Mouse (Mus musculus) MEL (cell line): ENCODE data around the gene 1700069L16Rik. TPM values are rescaled to one million over a fixed set of nuclear protein-coding genes. Genes with fewer than 3 reads are reported as not detected.

ENCODE experiments used
- DNase-seq: peaks from one replicate; pipeline ENCODE4 v3.0.0; 2011; ENCODE audit warnings: low read depth, low spot score
- H3K27ac ChIP-seq: 2 replicates; pipeline ENCODE4 v1.5.1; 2012; ENCODE audit warnings: low read depth, mild to moderate bottlenecking, control low read depth, low read length, moderate library complexity; ENCODE audit not compliant: control insufficient read depth
- H3K27me3 ChIP-seq, 2 experiments: fragments of 150-350 bp in 1 of 2; sonication (generic) in 1 of 2; 2 replicates each; pipeline ENCODE4 v1.6.1; 2012; ENCODE audit warnings: low read length in 2 of 2, mild to moderate bottlenecking in 2 of 2, improper control_type of control experiment in 1 of 2, moderate library complexity in 1 of 2; ENCODE audit not compliant: insufficient read depth in 2 of 2, control insufficient read depth in 1 of 2
- H3K36me3 ChIP-seq, 2 experiments: 2 replicates each; pipeline ENCODE4 v1.6.1; 2012 to 2014; ENCODE audit warnings: low read length in 2 of 2, improper control_type of control experiment in 1 of 2, inconsistent platforms in 1 of 2, mild to moderate bottlenecking in 1 of 2; ENCODE audit not compliant: insufficient read depth in 2 of 2, control insufficient read depth in 1 of 2
- H3K4me1 ChIP-seq, 2 experiments: fragments of 150-350 bp in 1 of 2; sonication (generic) in 1 of 2; 2 replicates each; pipeline ENCODE4 v1.6.1; 2012; ENCODE audit warnings: low read length in 2 of 2, improper control_type of control experiment in 1 of 2, mild to moderate bottlenecking in 1 of 2; ENCODE audit not compliant: insufficient read depth in 2 of 2, control insufficient read depth in 1 of 2
- H3K4me3 ChIP-seq, 2 experiments: fragments of 150-350 bp in 1 of 2; sonication (generic) in 1 of 2; 2 replicates each; pipeline ENCODE4 v1.5.1; 2012; ENCODE audit warnings: low read depth in 2 of 2, low read length in 2 of 2, mild to moderate bottlenecking in 2 of 2, moderate library complexity in 2 of 2, control low read depth in 1 of 2, improper control_type of control experiment in 1 of 2; ENCODE audit not compliant: control insufficient read depth in 1 of 2, insufficient read depth in 1 of 2
- H3K79me2 ChIP-seq: 2 replicates; pipeline ENCODE4 v1.6.1; 2012; ENCODE audit warnings: mild to moderate bottlenecking, low read length, moderate library complexity; ENCODE audit not compliant: control insufficient read depth, poor library complexity, insufficient read depth
- H3K9ac ChIP-seq: 2 replicates; pipeline ENCODE4 v1.6.1; 2012; ENCODE audit warnings: low read depth, mild to moderate bottlenecking, control low read depth, low read length, moderate library complexity; ENCODE audit not compliant: control insufficient read depth, poor library complexity, severe bottlenecking
- H3K9me3 ChIP-seq: fragments of 150-350 bp; sonication (generic); replicated peaks from 2 replicates; pipeline ENCODE4 v1.6.1; 2012; ENCODE audit warnings: mild to moderate bottlenecking, low read length, improper control_type of control experiment, moderate library complexity; ENCODE audit not compliant: insufficient read depth
- BHLHE40 ChIP-seq: IDR thresholded peaks from 2 replicates; pipeline ENCODE4 v1.6.1; 2012; ENCODE audit warnings: low read depth, mild to moderate bottlenecking, inconsistent platforms, low read length, improper control_type of control experiment, borderline replicate concordance
- CTCF ChIP-seq, 3 experiments: IDR thresholded peaks in 2 of 3; conservative IDR thresholded peaks in 1 of 3; 2 replicates each; pipeline ENCODE4 v1.5.1; 2011 to 2012; ENCODE audit warnings: low read length in 3 of 3, low read depth in 2 of 3, mild to moderate bottlenecking in 2 of 3, improper control_type of control experiment in 1 of 3, inconsistent platforms in 1 of 3, mixed read lengths in 1 of 3, moderate library complexity in 1 of 3; ENCODE audit not compliant: control insufficient read depth in 1 of 3, insufficient read depth in 1 of 3, poor library complexity in 1 of 3, severe bottlenecking in 1 of 3
- EP300 ChIP-seq, 2 experiments: IDR thresholded peaks; 2 replicates each; pipeline ENCODE4 v1.6.1; 2011; ENCODE audit warnings: improper control_type of control experiment in 2 of 2, low read length in 2 of 2, low read depth in 1 of 2, mild to moderate bottlenecking in 1 of 2
- ETS1 ChIP-seq: IDR thresholded peaks from 2 replicates; pipeline ENCODE4 v1.6.1; 2012; ENCODE audit warnings: low read depth, mild to moderate bottlenecking, inconsistent platforms, low read length, improper control_type of control experiment, moderate library complexity
- JUND ChIP-seq: IDR thresholded peaks from 2 replicates; pipeline ENCODE4 v1.6.1; 2011; ENCODE audit warnings: low read depth, mild to moderate bottlenecking, improper control_type of control experiment, low read length
- MAZ ChIP-seq: IDR thresholded peaks from 2 replicates; pipeline ENCODE4 v1.6.1; 2012; ENCODE audit warnings: low read depth, mild to moderate bottlenecking, inconsistent platforms, low read length, improper control_type of control experiment
- MEF2A ChIP-seq: IDR thresholded peaks from 2 replicates; pipeline ENCODE4 v1.6.1; 2014; ENCODE audit warnings: low read depth, mild to moderate bottlenecking, inconsistent platforms, low read length, improper control_type of control experiment; ENCODE audit not compliant: poor library complexity, insufficient replicate concordance, severe bottlenecking; ENCODE audit errors: extremely low read depth
- MXI1 ChIP-seq: IDR thresholded peaks from 2 replicates; pipeline ENCODE4 v1.6.1; 2011; ENCODE audit warnings: mild to moderate bottlenecking, low read depth, low read length, improper control_type of control experiment
- POLR2A ChIP-seq, 2 experiments: IDR thresholded peaks; 2 replicates each; pipeline ENCODE4 v1.6.1; 2011 to 2012; ENCODE audit warnings: low read length in 2 of 2, mild to moderate bottlenecking in 2 of 2, control low read depth in 1 of 2, improper control_type of control experiment in 1 of 2, low read depth in 1 of 2, moderate library complexity in 1 of 2; ENCODE audit not compliant: control insufficient read depth in 1 of 2, insufficient read depth in 1 of 2, poor library complexity in 1 of 2
- RCOR1 ChIP-seq: IDR thresholded peaks from 2 replicates; pipeline ENCODE4 v1.6.1; 2012; ENCODE audit warnings: low read depth, mild to moderate bottlenecking, inconsistent platforms, low read length, improper control_type of control experiment
- UBTF ChIP-seq: IDR thresholded peaks from 2 replicates; pipeline ENCODE4 v1.6.1; 2012; ENCODE audit warnings: low read depth, mild to moderate bottlenecking, inconsistent platforms, low read length, improper control_type of control experiment, moderate library complexity, borderline replicate concordance; ENCODE audit not compliant: insufficient read depth
- ZNF384 ChIP-seq: IDR thresholded peaks from 2 replicates; pipeline ENCODE4 v1.6.1; 2012; ENCODE audit warnings: low read depth, mild to moderate bottlenecking, inconsistent platforms, low read length, improper control_type of control experiment
- polyA plus RNA-seq, 2 experiments: library from polyadenylated mRNA; stranded (reverse) in 1 of 2; unstranded in 1 of 2; fragments of >175 nt in 1 of 2; fragments of >200 nt in 1 of 2; gene quantifications; 2 replicates each; pipeline versions ENCODE4 v1.2.1 to v1.2.4; 2012; ENCODE audit warnings: low replicate concordance in 2 of 2, low read depth in 1 of 2; ENCODE audit not compliant: insufficient read length in 2 of 2, insufficient read depth in 1 of 2, missing spikeins in 1 of 2
- total RNA-seq: library from RNA; depleted of rRNA; stranded (reverse); fragments of 300-350 nt; gene quantifications from 2 replicates; pipeline ENCODE4 v1.2.3, GENCODE M21; 2012

1700069L16Rik gene
- total and polyA plus RNA-seq, 3 experiments = not detected

DNA sequence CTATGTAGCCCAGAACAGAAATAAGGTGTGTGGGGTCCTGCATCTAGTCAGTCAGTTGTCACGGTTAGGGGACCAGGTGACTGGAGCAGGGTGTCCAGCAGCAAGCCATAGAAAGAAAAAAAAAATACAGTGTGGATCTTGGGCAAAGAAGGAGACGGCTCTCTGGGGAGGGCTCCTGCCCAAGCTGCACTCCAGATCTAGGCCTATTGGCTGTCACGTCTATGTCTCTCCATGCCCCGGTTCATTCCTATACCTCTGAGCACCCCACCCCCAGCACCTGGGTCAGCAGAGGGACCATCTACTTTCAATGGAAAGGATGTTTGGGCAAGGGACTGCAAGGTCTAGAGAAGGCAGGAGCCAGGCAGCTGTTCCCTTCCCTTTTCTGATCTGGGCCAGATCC, 45.1 kb downstream of the 1700069L16Rik start:
- no peaks in the 10 kb centered on the region for H3K36me3 ChIP-seq
- no peak overlapping the region for H3K9ac ChIP-seq
- no peak for TF ChIP-seq ETS1
- TF ChIP-seq ZNF384 = no peak
- H3K27ac ChIP-seq = no peak overlapping the region
- H3K27me3 ChIP-seq = no peaks in the 10 kb centered on the region
- H3K9me3 ChIP-seq = no peaks in the 10 kb centered on the region
- H3K4me1 ChIP-seq = no peaks in the 10 kb centered on the region
- no peaks in the 10 kb centered on the region for H3K79me2 ChIP-seq
- no peak for DNase-seq
- H3K4me3 ChIP-seq = no peak overlapping the region

DNA sequence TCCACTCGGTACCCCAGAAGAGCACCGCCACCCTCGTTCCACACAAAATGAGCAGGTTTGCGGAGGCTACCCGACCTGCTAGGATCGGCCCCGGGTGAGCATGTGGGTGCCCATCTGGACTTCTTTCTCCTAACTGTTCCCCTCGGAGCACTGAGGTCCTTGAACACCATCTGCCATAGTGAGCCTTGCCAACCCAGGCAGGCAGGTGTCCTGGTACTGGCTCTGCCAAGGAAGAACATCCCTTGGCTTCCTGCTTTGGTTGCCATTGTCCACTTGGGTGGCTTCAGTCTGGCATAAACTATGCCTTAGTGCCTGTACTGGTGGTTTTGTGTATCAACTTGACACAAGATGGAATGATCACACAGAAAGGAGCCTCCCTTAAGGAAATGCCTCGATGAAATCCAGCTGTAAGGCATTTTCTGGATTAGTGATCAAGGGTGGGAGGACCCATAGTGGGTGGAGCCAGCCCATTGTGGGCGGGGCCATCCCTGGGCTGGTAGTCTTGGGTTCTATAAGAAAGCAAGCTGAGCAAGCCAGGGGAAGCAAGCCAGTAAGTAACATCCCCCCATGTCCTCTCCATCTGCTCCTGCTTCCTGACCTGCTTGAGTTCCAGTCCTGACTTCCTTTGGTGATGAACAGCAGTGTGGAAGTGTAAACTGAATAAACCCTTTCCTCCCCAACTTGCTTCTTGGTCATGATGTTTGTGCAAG, 45.7 kb downstream of the 1700069L16Rik start:
- Histone ChIP-seq H3K79me2 (no peaks in the 10 kb centered on the region), H3K27ac (no peak overlapping the region), H3K9me3 (no peaks in the 10 kb centered on the region), H3K27me3 (no peaks in the 10 kb centered on the region), H3K9ac (no peak overlapping the region), H3K4me1 (no peaks in the 10 kb centered on the region), H3K4me3 (no peak overlapping the region), H3K36me3 (no peaks in the 10 kb centered on the region)
- DNase-seq = no peak
- TF ChIP-seq JUND (no peak), ZNF384 (no peak), POLR2A (IDR thresholded peaks at IDR 0.05; ENCODE audit: control insufficient read depth in 1 of 2, insufficient read depth in 1 of 2, low read depth in 1 of 2, low read length in 2 of 2, poor library complexity in 1 of 2) (no peak), BHLHE40 (no peak), UBTF (no peak), EP300 (IDR thresholded peaks at IDR 0.05; ENCODE audit: low read depth in 1 of 2, low read length in 2 of 2) (no peak), ETS1 (no peak), CTCF (IDR thresholded peaks at IDR 0.05 in 2 of 3, conservative IDR thresholded peaks at IDR 0.05 in 1 of 3; ENCODE audit: control insufficient read depth in 1 of 3, insufficient read depth in 1 of 3, low read depth in 2 of 3, low read length in 3 of 3, poor library complexity in 1 of 3, severe bottlenecking in 1 of 3) (no peak)

DNA sequence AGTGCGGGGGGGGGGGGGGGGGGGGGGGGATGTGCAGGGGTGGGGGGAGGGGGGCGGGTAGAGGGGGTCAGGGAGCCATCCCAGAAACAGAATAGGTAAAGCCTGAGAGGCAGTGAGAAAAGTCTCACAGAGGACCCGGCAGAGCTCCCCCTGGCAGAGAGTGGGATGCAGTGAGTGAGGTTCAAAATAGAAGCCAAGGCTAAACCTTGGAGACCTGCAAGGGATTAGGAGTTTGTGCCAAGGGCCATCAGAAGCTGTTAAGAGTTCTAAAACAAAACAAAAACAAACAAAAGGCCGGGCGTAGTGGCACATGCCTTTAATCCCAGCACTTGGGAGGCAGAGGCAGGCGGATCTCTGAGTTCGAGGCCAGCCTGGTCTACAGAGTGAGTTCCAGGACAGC, 47.0 kb downstream of the 1700069L16Rik start:
- no peaks in the 10 kb centered on the region for H3K9me3 ChIP-seq
- no peak for DNase-seq
- no peak overlapping the region for H3K27ac ChIP-seq
- H3K9ac ChIP-seq = no peak overlapping the region
- H3K79me2 ChIP-seq = no peaks in the 10 kb centered on the region
- TF ChIP-seq MEF2A (no peak), MAZ (no peak), MXI1 (no peak), RCOR1 (no peak)
- H3K27me3 ChIP-seq = no peaks in the 10 kb centered on the region
- H3K4me1 ChIP-seq = no peaks in the 10 kb centered on the region
- no peaks in the 10 kb centered on the region for H3K36me3 ChIP-seq
- no peak overlapping the region for H3K4me3 ChIP-seq
